Mouse (Mus musculus) lung, postnatal 10 days (tissue): ENCODE results near the gene Tnfrsf1a.
"Not testable (repeated sequence)": the region's sequence is repeated elsewhere in the genome, so short reads cannot be mapped to it uniquely, and the experiment has no call there.

Experiments
- DNase-seq: peaks from one replicate; pipeline ENCODE4 v3.0.0; 2021

The Tnfrsf1a gene

GRCm38 (mm10) chr6:125348721-125349574, at the start of gene Tnfrsf1a:
Gene Tnfrsf1a (plus strand): TSS chr6:125349362.
- DNase-seq = no peak

GRCm38 (mm10) chr6:125300982-125301381, 48.2 kb upstream of the Tnfrsf1a start:
- DNase-seq = no peak

DNA sequence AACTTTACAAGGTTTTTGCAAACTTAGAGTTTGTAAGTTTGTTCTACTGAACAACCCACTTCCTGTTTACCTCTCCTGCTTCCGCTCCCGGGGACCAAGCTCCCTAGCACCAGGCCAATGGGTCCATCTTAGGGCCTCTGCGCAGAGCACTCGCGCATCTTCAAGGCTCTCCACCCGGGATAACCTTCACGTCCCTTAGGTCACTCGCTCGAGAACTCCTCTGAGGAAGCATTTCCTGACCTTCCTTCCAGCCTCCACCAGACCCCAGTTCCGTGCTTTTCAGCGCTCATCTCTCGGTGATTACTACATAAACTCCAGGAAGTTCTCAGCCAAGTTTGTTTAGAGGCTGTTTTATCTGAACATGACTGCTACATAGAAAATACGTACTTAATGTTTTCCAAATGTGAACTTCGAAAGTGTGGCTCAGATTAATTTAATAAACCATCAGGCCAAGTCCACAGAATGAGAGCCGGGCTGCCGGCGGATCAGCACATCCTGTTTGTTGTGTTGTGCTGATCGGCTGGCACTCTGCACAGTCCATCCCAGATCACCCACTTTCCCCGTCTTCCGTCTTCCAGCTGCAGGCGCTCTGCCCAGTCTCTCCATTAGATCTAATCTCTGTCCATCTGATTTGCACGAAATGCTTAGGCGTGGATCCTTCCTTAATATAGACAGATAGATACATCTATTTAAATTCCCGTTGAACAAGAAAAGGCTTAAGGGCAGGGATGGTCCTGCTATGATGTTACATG, 46.8 kb upstream of the Tnfrsf1a start:
- peak; percentile 67 for DNase-seq

DNA sequence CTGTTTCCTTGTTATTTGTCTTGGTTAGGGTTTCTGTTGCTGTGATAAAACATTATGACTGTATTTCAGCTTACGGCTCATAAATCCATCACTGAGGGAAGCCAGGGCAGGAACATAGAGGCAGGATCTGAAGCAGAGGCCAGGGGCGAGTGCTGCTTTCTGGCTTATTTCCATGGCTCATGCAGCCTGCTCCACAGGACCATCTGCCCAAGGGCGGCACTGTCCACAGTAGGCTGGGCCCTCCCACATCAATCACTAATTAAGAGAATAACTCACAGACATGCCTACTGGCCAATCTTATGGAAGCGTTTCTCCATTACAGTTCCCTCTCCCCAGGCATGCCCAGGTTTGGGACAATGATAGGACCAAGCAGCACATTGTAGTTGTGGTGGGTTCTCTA, 45.9 kb upstream of the Tnfrsf1a start:
- DNase-seq = no peak

GRCm38 (mm10) chr6:125304408-125304807, 44.8 kb upstream of the Tnfrsf1a start:
- DNase-seq = not testable (repeated sequence)

- DNase-seq = no peak
These were observed 43.7 kb upstream of the Tnfrsf1a start for GRCm38 (mm10) chr6:125305465-125305864.

DNA sequence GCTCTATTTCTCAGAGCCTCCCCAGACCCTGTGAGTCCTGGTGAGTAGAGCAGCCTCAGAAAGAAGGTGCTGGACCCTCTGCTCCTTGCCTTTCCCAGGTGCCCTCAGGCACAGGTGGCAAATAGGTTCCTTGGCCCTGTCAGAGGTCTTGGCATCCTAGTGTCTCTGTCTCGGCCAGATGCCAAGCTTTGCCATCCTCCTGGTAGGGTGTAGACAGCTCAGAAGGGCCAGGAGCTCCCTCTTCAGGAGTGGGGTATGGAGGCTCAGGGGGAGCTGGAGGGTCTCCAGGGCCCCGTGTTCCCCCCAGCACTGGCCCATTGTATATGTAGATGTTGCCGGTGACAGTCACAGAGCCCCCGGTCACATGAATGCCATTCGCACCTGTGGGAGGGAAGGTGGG, 42.1 kb upstream of the Tnfrsf1a start:
- no peak for DNase-seq

- DNase-seq = no peak
These were observed 40.2 kb upstream of the Tnfrsf1a start for GRCm38 (mm10) chr6:125308921-125309320.

GRCm38 (mm10) chr6:125309406-125309805, 39.8 kb upstream of the Tnfrsf1a start:
- no peak for DNase-seq

- DNase-seq = no peak
These were observed 37.0 kb upstream of the Tnfrsf1a start for GRCm38 (mm10) chr6:125312171-125312570.

DNA sequence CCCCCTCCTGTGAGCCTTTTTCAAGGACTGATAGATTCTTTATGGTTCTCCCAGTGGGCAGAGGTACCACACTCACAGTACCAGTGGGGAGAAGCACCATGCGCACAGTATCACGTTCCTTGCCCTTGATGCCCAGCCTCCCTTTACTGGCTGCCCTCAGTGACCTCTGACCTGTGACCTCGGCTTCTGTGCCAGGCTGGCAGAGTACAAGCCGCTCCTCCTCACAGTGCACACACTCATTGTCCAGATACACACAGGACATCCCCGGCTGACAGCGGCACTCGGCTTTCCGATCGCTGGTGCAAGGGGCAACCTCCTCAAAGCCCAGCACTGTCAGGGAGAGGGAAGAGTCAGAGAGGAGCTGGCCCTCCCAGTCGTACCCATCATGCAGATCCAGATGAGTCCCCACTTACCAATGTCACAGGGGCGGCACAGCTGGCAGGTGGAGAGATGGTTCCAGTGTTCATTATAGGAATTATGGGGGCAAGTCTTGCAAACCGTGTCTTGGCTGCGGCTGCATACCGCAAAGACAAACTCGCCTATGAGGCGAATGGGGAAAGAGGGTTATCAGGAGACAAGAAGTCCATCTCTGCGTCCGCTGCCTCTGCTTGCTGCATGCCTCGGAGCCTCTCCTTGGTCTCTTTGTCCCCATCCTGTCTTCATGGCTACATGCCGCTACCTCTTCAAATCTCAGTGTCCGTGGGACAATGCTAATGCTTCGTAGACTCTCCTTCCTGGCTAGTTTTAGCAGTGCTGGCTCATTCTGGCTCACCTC, 36.4 kb upstream of the Tnfrsf1a start:
- DNase-seq = peak; percentile 53

DNA sequence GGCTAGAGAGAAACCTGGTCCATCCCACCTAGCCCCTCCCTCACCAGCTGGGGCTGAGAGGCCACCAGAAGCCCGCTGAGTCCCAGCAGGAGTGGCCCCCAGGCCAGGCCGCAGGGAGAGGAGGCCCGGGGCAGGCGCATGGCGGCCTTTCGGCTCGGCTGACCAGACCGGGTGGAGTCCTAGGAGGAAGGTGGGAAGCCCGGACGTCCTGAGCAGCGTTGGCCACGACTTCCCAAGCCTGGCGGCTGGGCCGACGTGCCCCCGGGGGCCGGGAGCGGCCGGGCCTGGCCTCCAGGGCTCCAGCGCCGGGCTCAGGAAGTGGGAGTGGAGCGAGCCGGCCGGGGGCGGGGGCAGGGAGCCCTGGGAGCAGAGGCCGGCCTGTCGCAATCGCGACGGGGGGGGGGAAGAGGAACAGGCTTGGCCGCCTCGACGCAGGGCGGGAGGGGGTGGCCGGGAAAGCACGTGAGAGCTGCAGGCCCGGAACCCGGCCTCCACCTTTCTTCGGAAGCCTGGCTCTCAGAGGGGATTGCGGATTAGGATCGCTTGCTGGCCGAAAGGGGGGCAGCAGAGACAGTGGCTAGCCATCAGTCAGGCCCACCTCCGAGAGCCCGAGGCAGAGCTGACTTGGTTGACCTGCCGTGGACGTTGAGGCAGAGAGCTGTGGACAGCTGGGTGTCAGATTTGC, 35.5 kb upstream of the Tnfrsf1a start, which contains the start of gene Ltbr:
Gene Ltbr, minus strand, starts transcription at position 340 of the 685 bp plus-strand sequence.
- DNase-seq = peak; percentile 95

- peak; percentile 62 for DNase-seq
These were observed 35.0 kb upstream of the Tnfrsf1a start for GRCm38 (mm10) chr6:125314231-125314563.

DNA sequence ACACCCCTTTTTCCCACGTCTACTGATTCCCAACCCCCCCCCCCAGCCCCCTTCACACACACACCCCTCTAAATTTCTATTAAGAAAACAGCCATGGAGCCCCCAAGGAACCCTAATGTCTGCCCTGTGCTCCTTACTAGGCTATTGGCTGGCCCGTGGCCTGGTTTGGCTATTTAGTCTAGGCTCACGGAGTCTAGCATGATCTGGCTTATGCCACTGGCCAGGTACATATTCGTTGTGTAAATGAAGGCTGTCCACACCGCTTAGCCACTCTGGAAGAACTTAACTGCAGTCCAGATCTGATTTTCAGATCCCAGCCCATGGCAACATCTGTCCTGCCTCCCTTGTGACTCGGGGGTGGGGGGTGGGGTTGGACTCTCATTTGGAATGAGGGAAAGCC, 34.4 kb upstream of the Tnfrsf1a start:
- DNase-seq = no peak

GRCm38 (mm10) chr6:125317077-125317476, 32.1 kb upstream of the Tnfrsf1a start:
- no peak for DNase-seq

- peak; percentile 82 for DNase-seq
These were observed 29.9 kb upstream of the Tnfrsf1a start for GRCm38 (mm10) chr6:125318981-125319918.

DNA sequence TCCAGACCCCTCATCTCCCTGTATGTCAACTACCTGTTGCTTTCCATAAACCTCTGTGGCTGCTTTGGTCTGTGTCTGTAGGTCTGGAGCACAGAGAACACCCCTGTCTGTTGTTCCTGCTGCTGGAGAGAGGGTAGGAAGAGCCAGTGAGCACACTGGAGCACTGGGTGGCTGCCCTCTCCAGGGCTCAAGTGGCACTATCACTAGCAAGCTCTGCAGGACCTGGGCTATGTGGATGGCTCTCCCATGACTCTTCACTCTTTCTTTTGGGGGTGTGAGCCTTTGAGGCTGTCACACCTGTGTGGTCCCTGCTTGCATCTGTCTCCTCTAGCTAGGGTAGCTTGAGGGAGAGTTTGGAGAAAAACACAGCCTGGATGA, 29.3 kb upstream of the Tnfrsf1a start:
- no peak for DNase-seq

GRCm38 (mm10) chr6:125320323-125320722, 28.8 kb upstream of the Tnfrsf1a start, which contains the start of gene Scnn1a:
Gene Scnn1a (plus strand): TSS chr6:125320659.
- DNase-seq = peak; percentile 71

DNA sequence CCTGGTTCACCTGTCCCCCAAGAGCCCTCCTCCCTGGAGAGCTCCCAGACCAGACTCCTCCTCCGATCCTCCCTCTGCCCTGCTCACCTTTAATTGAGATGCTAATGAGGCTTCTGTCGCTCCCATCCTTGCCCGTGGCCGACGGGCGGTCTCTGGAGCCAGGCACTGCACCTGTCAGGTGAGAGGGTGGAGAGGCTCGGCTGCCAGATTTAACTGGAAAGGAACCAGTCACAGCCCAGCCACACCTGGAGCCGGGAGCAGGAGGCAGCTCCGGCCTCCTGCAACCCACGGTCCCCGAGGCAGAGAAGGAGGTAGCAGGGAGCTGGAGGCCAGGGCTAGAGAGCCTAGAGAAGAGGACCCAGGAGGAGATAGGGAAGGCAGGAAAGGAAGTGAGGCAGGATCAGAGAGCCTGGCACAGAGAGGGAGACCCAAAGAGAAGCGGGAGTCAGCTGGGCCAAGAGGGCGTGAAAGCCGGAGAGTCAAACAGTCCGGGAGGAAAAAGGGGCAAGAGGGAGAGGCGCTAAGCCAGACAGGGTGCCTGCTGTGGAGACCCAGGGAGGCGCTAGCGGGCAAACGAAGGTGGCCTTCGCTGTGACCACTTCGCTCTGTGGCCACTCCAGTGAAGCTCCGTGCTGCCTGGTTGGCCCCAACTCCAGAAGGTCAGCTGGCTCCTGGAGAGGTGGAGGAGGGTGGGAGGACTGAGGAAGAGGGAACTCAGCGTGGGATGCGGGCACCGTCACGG, 27.9 kb upstream of the Tnfrsf1a start:
- peak; percentile 64 for DNase-seq

GRCm38 (mm10) chr6:125322794-125323193, 26.4 kb upstream of the Tnfrsf1a start:
- peak; percentile 69 for DNase-seq

DNA sequence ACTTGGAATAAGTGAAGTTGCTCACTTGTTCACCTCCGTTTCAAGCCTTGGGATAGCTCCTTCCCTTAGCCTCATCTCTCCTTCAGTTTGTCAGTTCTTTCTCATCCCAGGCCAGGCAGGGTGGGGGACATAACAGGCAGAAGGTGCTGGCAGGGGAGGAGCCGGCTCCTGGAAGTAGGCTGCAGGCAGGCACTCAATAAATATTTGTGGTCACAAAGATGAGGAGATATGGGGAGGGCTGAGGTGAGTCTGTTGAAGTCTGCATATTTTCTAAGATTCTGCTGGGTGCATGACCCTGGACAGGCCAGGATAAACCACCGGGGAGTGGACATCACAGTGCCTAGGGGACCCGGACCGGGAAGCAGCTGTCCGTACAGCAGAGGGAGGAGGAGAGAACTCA, 25.6 kb upstream of the Tnfrsf1a start:
- DNase-seq = no peak
